Mouse (Mus musculus): ENCODE results near the gene Pram1. TPM values are rescaled to one million over a fixed set of nuclear protein-coding genes. Genes with fewer than 3 reads are reported as not detected.
A peak's percentile ranks its signal among the peaks of the same experiment; 100 is the strongest.

Gene Pram1
- total and polyA plus RNA-seq, 3 experiments = 0.12 to 1.6 TPM; not detected in 1

GRCm38 (mm10) chr17:33637038-33637437 lies 818 bp upstream of the Pram1 start:
- DNase-seq (ENCODE audit: low read depth, low spot score) = no peak
- peaks cover 0 to 4% of the 10 kb centered on the region in 2 experiments; a peak in 2 of 4 replicates for H3K36me3 ChIP-seq (ENCODE audit: control insufficient read depth in 1 of 2, insufficient read depth in 2 of 2, low read length in 2 of 2)
- H3K79me2 ChIP-seq (ENCODE audit: control insufficient read depth, insufficient read depth, low read length, poor library complexity) = no peaks in the 10 kb centered on the region
- no peak overlapping the region for H3K27ac ChIP-seq (ENCODE audit: control insufficient read depth, low read depth, low read length)
- TF ChIP-seq MYC (IDR thresholded peaks at IDR 0.05; ENCODE audit: low read depth, low read length) (no peak), MEF2A (IDR thresholded peaks at IDR 0.05; ENCODE audit: extremely low read depth, insufficient replicate concordance, low read depth, low read length, poor library complexity, severe bottlenecking) (no peak), KAT2A (conservative IDR thresholded peaks at IDR 0.05; ENCODE audit: low read depth, low read length) (no peak), NRF1 (IDR thresholded peaks at IDR 0.05; ENCODE audit: insufficient read depth, low read depth, low read length, poor library complexity, severe bottlenecking) (no peak), SIN3A (IDR thresholded peaks at IDR 0.05; ENCODE audit: low read length) (no peak), RCOR1 (IDR thresholded peaks at IDR 0.05; ENCODE audit: low read depth, low read length) (no peak), TAL1 (IDR thresholded peaks at IDR 0.05; ENCODE audit: low read length) (no peak), MAZ (IDR thresholded peaks at IDR 0.05; ENCODE audit: low read depth, low read length) (no peak), JUND (IDR thresholded peaks at IDR 0.05; ENCODE audit: low read depth, low read length) (no peak), POLR2AphosphoS5 (IDR thresholded peaks at IDR 0.05; ENCODE audit: borderline replicate concordance, low read depth, low read length) (no peak)
- peaks cover 6 to 7% of the 10 kb centered on the region in 2 experiments; a peak in 3 of 4 replicates for H3K4me1 ChIP-seq (ENCODE audit: control insufficient read depth in 1 of 2, insufficient read depth in 2 of 2, low read length in 2 of 2)
- no peaks in the 10 kb centered on the region for H3K27me3 ChIP-seq (ENCODE audit: control insufficient read depth in 1 of 2, insufficient read depth in 2 of 2, low read length in 2 of 2)
- no peak overlapping the region for H3K4me3 ChIP-seq (ENCODE audit: control insufficient read depth in 1 of 2, insufficient read depth in 1 of 2, low read depth in 2 of 2, low read length in 2 of 2)
- H3K9ac ChIP-seq (ENCODE audit: control insufficient read depth, low read depth, low read length, poor library complexity, severe bottlenecking) = no peak overlapping the region
- H3K9me3 ChIP-seq (replicated peaks; ENCODE audit: insufficient read depth, low read length) = no peaks in the 10 kb centered on the region

- Histone ChIP-seq H3K27ac (ENCODE audit: control insufficient read depth, low read depth, low read length) (no peak overlapping the region), H3K4me1 (ENCODE audit: control insufficient read depth in 1 of 2, insufficient read depth in 2 of 2, low read length in 2 of 2) (peaks cover 6 to 7% of the 10 kb centered on the region in 2 experiments; a peak in 3 of 4 replicates), H3K27me3 (ENCODE audit: control insufficient read depth in 1 of 2, insufficient read depth in 2 of 2, low read length in 2 of 2) (no peaks in the 10 kb centered on the region), H3K9me3 (replicated peaks; ENCODE audit: insufficient read depth, low read length) (no peaks in the 10 kb centered on the region), H3K36me3 (ENCODE audit: control insufficient read depth in 1 of 2, insufficient read depth in 2 of 2, low read length in 2 of 2) (peaks cover 0 to 4% of the 10 kb centered on the region in 2 experiments; a peak in 2 of 4 replicates), H3K4me3 (ENCODE audit: control insufficient read depth in 1 of 2, insufficient read depth in 1 of 2, low read depth in 2 of 2, low read length in 2 of 2) (no peak overlapping the region), H3K79me2 (ENCODE audit: control insufficient read depth, insufficient read depth, low read length, poor library complexity) (no peaks in the 10 kb centered on the region), H3K9ac (ENCODE audit: control insufficient read depth, low read depth, low read length, poor library complexity, severe bottlenecking) (no peak overlapping the region)
- TF ChIP-seq MAFK (IDR thresholded peaks at IDR 0.05; ENCODE audit: borderline replicate concordance, low read depth, low read length) = no peak
- 0 out of 2 replicates have a peak, but pooled peaks have one; percentile 10 for TF ChIP-seq TCF12 (IDR thresholded peaks at IDR 0.05; ENCODE audit: low read depth, low read length)
- TF ChIP-seq EP300 (IDR thresholded peaks at IDR 0.05; ENCODE audit: low read depth in 1 of 2, low read length in 2 of 2) = peak in 1 of 2 experiments; percentile 37; a peak in 1 of 4 replicates
- no peak for TF ChIP-seq JUND (IDR thresholded peaks at IDR 0.05; ENCODE audit: low read depth, low read length)
- peak; percentile 61; the same call in 1 of the 2 replicates for TF ChIP-seq RCOR1 (IDR thresholded peaks at IDR 0.05; ENCODE audit: low read depth, low read length)
- TF ChIP-seq TAL1 (IDR thresholded peaks at IDR 0.05; ENCODE audit: low read length) = no peak
- TF ChIP-seq GATA1 (IDR thresholded peaks at IDR 0.05; ENCODE audit: low read depth, low read length) = no peak
- no peak for TF ChIP-seq CHD1 (IDR thresholded peaks at IDR 0.05; ENCODE audit: low read depth, low read length)
- DNase-seq (ENCODE audit: low read depth, low spot score) = peak; percentile 49
Observed at GRCm38 (mm10) chr17:33639743-33640142, 1.9 kb downstream of the Pram1 start.
